Mouse (Mus musculus): ENCODE data around the gene Cdc20b.

DNA sequence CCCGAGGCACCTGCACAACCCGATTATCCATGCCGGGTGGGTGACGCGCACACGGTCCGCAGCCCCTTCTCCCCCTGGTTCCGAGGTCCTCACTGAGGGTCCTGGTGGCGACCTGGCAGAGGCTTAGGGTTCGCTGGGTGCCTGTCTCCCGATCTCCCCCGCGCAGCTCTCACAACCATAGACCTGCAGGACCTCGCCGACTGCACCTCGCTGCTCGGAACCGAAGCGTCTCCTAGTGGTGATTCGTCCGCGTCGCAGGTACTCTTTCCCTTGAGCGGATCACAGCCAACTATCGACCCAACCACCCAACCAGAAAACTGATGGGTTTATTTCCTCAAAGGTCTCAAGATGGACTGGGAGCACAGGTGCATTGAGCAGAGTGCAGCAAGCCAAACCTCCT is 40.7 kb upstream of the Cdc20b start:
- TF ChIP-seq CTCF (IDR thresholded peaks at IDR 0.05) (peak; percentile 83), EP300 (IDR thresholded peaks at IDR 0.05) (no peak)

Data from lung, postnatal 0 days (tissue).